Mouse (Mus musculus) heart, postnatal 0 days (tissue): ENCODE data around the gene Myh3.

Experiments used
- CTCF ChIP-seq: IDR thresholded peaks from 2 replicates; pipeline ENCODE4 v1.5.1; 2016; ENCODE audit warnings: antibody characterized with exemption, control low read depth, low read depth
- EP300 ChIP-seq: IDR thresholded peaks from 2 replicates; pipeline ENCODE4 v1.6.1; 2016; ENCODE audit warnings: antibody characterized with exemption, low read depth

DNA sequence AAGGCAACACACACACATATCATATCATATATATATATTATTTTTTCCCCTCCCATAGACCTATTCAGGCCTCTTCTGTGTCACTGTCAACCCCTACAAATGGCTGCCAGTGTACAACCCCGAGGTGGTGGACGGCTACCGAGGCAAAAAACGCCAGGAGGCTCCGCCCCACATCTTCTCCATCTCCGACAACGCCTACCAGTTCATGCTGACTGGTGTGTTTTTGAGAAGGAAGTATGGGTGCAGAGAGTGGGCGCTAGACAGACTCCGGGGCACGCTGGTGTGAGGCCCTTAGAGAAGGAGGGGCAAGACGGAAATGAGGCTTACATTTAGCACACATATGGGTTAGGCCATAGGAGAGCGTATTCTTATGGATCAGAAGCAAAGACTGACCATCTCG is 4.7 kb downstream of the Myh3 start:
- TF ChIP-seq CTCF, result no peak
- TF ChIP-seq EP300, result no peak
